10 mouse cellular contexts compared by ENCODE assay signal in genomic region chr6:145992985-145993384, GRCm38 (mm10).
DNase-seq lines count a peak whose midpoint lies in the region; ATAC-seq and TF ChIP-seq lines count a peak whose summit lies in the region.
"Had no signal": no experiment of that assay in that cellular context is flagged by ENCODE, and none has a peak within 500 bp of the region (broad histone marks: within the 10 kb centered on the region; RNA-seq: fewer than 3 reads in every experiment).

No protein-coding gene starts in this region.

- peak; percentile 37 for DNase-seq in ovary, adult 18-20 months (ENCODE audit: low spot score)
- no peak for DNase-seq in ovary, postnatal 10 days (ENCODE audit: low spot score)
- DNase-seq in brain, embryonic 14.5 days (ENCODE audit: low read depth), result peak; percentile 12
- DNase-seq in ovary, postnatal 14 days (ENCODE audit: low spot score), result peak; percentile 35
- no peak for DNase-seq in forebrain, embryonic 11.5 days (ENCODE audit: low spot score)
- DNase-seq in cerebellum, postnatal 4 days (ENCODE audit: low spot score in 2 of 2), result no peak
- no peak for DNase-seq in thymus, adult 18-20 months
- DNase-seq: layer of hippocampus, postnatal 36 days had no signal

- 24% methylated on average over 10 of the region's 10 CpGs for WGBS in kidney, embryonic 15.5 days
- WGBS in forebrain, embryonic 11.5 days, result 92% methylated on average over 10 of the region's 10 CpGs

- no peaks in the 10 kb centered on the region for H3K36me3 ChIP-seq in kidney, embryonic 15.5 days
- H3K36me3 ChIP-seq in forebrain, embryonic 11.5 days (ENCODE audit: control insufficient read depth, insufficient read depth, low read length), result no peaks in the 10 kb centered on the region

- H3K4me3 ChIP-seq in kidney, embryonic 15.5 days (replicated peaks), result no peak overlapping the region
- no peak overlapping the region for H3K4me3 ChIP-seq in forebrain, embryonic 11.5 days (ENCODE audit: low read depth, low read length)
- H3K4me3 ChIP-seq: erythroblast, embryonic 14.5 days had no signal

- H3K27me3 ChIP-seq in kidney, embryonic 15.5 days, result no peaks in the 10 kb centered on the region
- no peaks in the 10 kb centered on the region for H3K27me3 ChIP-seq in forebrain, embryonic 11.5 days (ENCODE audit: control insufficient read depth, insufficient read depth, low read length)

- no peak for TF ChIP-seq CTCF in brain, embryonic 14.5 days (IDR thresholded peaks at IDR 0.05; ENCODE audit: borderline replicate concordance, extremely low read depth, insufficient read depth, insufficient read length)

- 0 out of 2 replicates have a peak overlapping the region, but pooled peaks have one; percentile 10 for H3K27ac ChIP-seq in kidney, embryonic 15.5 days
- no peak overlapping the region for H3K27ac ChIP-seq in forebrain, embryonic 11.5 days (ENCODE audit: low read depth, low read length)

- H3K4me2 ChIP-seq in kidney, embryonic 15.5 days, result no peak overlapping the region
- no peak overlapping the region for H3K4me2 ChIP-seq in forebrain, embryonic 11.5 days (ENCODE audit: low read depth, low read length, severe bottlenecking)

- no peak for TF ChIP-seq POLR2A in brain, embryonic 14.5 days (IDR thresholded peaks at IDR 0.05; ENCODE audit: borderline replicate concordance, extremely low read depth, insufficient read depth, insufficient read length, poor library complexity, severe bottlenecking)

- H3K9ac ChIP-seq in kidney, embryonic 15.5 days, result no peak overlapping the region
- no peak overlapping the region for H3K9ac ChIP-seq in forebrain, embryonic 11.5 days (ENCODE audit: low read length)

- peaks cover 18% of the 10 kb centered on the region for H3K4me1 ChIP-seq in kidney, embryonic 15.5 days
- H3K4me1 ChIP-seq in forebrain, embryonic 11.5 days (replicated peaks; ENCODE audit: control insufficient read depth, insufficient read depth, low read length), result no peaks in the 10 kb centered on the region

- no peaks in the 10 kb centered on the region for H3K9me3 ChIP-seq in kidney, embryonic 15.5 days (replicated peaks)
- no peaks in the 10 kb centered on the region for H3K9me3 ChIP-seq in forebrain, embryonic 11.5 days (ENCODE audit: control insufficient read depth, low read length)

- ATAC-seq in kidney, embryonic 15.5 days (replicated peaks; ENCODE audit: low FRiP score), result peak; percentile 64; the same call in 1 of the 2 replicates
- no peak for ATAC-seq in forebrain, embryonic 11.5 days (replicated peaks; ENCODE audit: low FRiP score)

Comparison
In these comparisons a context has a peak if more than half of its experiments do, and no peak if none do; other contexts are left out.
1. DNase-seq: peak in ovary, adult 18-20 months (single experiment), brain, embryonic 14.5 days (single experiment) and ovary, postnatal 14 days (single experiment); none in ovary, postnatal 10 days (single experiment), forebrain, embryonic 11.5 days (single experiment), cerebellum, postnatal 4 days (0 of 2) and thymus, adult 18-20 months (0 of 2).